Mouse (Mus musculus): ENCODE data around the gene Vmn2r25.
"Not testable (repeated sequence)": the region's sequence is repeated elsewhere in the genome, so short reads cannot be mapped to it uniquely, and the experiment has no call there.

DNA sequence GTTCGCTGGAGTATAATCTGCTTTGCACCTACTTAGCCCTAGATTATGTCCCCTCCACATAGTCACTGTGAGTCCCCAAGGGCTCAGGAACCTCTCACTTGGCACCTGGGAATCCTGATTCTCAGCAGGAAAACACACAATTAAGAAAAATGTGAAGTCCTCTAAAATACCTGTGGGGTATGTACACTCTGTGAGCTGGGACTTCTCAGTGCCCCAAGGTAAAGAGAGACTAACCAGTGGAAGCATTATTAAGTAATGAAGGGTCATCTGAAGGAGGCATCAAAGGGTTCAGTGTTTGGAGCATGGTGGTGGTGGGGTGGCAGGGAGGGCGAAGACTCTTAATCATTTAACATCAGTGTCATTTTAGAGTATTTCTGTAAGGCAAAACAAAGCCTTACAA is at the start of gene Vmn2r25:
- not testable (repeated sequence) for TF ChIP-seq EP300 (IDR thresholded peaks at IDR 0.05; ENCODE audit: insufficient read depth, low read depth, low read length); CTCF (IDR thresholded peaks at IDR 0.05)
